ENCODE assay signal across 14 mouse cellular contexts in the genomic region with DNA sequence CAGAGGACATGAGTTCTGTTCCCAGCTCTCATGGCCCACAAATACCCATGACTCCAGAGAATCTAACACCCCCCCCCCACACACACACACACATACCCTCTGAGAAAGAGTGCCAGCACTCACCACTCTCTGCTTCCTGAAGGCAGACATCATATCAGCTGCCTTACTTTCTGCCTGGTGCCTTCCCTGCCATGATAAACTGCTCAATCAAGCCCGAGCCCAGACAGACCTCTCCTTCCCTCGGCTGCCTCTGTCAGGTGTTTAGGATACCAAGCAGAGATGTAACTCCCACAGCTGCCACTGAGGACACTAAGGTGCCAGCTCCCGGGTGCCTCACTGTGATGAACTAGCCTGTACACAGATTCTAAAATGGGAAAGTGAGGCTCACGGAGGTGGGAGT. TPM values are rescaled to one million over a fixed set of nuclear protein-coding genes. Genes with fewer than 3 reads are reported as not detected.
DNase-seq lines count a peak whose midpoint lies in the region; ATAC-seq and TF ChIP-seq lines count a peak whose summit lies in the region.
"Had no signal": no experiment of that assay in that cellular context is flagged by ENCODE, and none has a peak within 500 bp of the region (broad histone marks: within the 10 kb centered on the region; RNA-seq: fewer than 3 reads in every experiment).

No protein-coding gene starts in this region.

- no peaks in the 10 kb centered on the region for H3K27me3 ChIP-seq in embryonic facial prominence, embryonic 15.5 days
- no peaks in the 10 kb centered on the region for H3K27me3 ChIP-seq in liver, embryonic 15.5 days
- H3K27me3 ChIP-seq: limb, embryonic 12.5 days had no signal

- H3K4me2 ChIP-seq in embryonic facial prominence, embryonic 15.5 days (replicated peaks): no peak overlapping the region
- H3K4me2 ChIP-seq in liver, embryonic 15.5 days: peak overlapping the region; percentile 66
- H3K4me2 ChIP-seq: limb, embryonic 12.5 days had no signal

- no peaks in the 10 kb centered on the region for H3K36me3 ChIP-seq in embryonic facial prominence, embryonic 15.5 days
- no peaks in the 10 kb centered on the region for H3K36me3 ChIP-seq in liver, embryonic 15.5 days (replicated peaks)
- H3K36me3 ChIP-seq: limb, embryonic 12.5 days had no signal

- DNase-seq in gastrocnemius, adult 2 months: no peak
- DNase-seq in gastrocnemius, postnatal 4 days (ENCODE audit: low spot score in 2 of 2): no peak
- DNase-seq in left cerebral cortex, adult 2 months (ENCODE audit: extremely low spot score in 1 of 2, low spot score in 2 of 2): no peak
- DNase-seq in left cerebral cortex, adult 18-20 months (ENCODE audit: low spot score in 2 of 2): no peak
- DNase-seq in cerebellum, postnatal 36 days: no peak
- DNase-seq: adrenal gland, postnatal 10 days; B cell, adult 2 months; cerebellum, adult 8-10 months; heart, postnatal 4 days had no signal

- TF ChIP-seq CTCF in gastrocnemius, adult 2 months (IDR thresholded peaks at IDR 0.05): no peak
- TF ChIP-seq CTCF in left cerebral cortex, adult 2 months (IDR thresholded peaks at IDR 0.05): no peak

- ATAC-seq in embryonic facial prominence, embryonic 15.5 days (ENCODE audit: insufficient number of reproducible peaks, low FRiP score, low TSS enrichment, low read depth): no peak
- peak; percentile 42 for ATAC-seq in liver, embryonic 15.5 days (ENCODE audit: insufficient read depth)
- no peak for ATAC-seq in frontal cortex, adult (ENCODE audit: low TSS enrichment)

- WGBS in embryonic facial prominence, embryonic 15.5 days: 77% methylated on average over 4 of the region's 4 CpGs
- WGBS in liver, embryonic 15.5 days (ENCODE audit: insufficient replicate concordance): 14% methylated on average over 4 of the region's 4 CpGs

- H3K4me3 ChIP-seq in gastrocnemius, adult 2 months: no peak overlapping the region
- H3K4me3 ChIP-seq in left cerebral cortex, adult 2 months: no peak overlapping the region
- no peak overlapping the region for H3K4me3 ChIP-seq in embryonic facial prominence, embryonic 15.5 days (replicated peaks)
- no peak overlapping the region; the same call in 1 of the 2 replicates for H3K4me3 ChIP-seq in liver, embryonic 15.5 days (replicated peaks)
- H3K4me3 ChIP-seq: limb, embryonic 12.5 days had no signal

- intact Hi-C loops in gastrocnemius, adult 2 months (cut with DNase I): no loop called here
- intact Hi-C loops in left cerebral cortex, adult 2 months (cut with DNase I): no loop called here

- H3K9me3 ChIP-seq in embryonic facial prominence, embryonic 15.5 days (replicated peaks): no peaks in the 10 kb centered on the region
- H3K9me3 ChIP-seq in liver, embryonic 15.5 days (replicated peaks): no peaks in the 10 kb centered on the region
- H3K9me3 ChIP-seq: limb, embryonic 12.5 days had no signal

- no peak overlapping the region for H3K9ac ChIP-seq in embryonic facial prominence, embryonic 15.5 days
- H3K9ac ChIP-seq in liver, embryonic 15.5 days: peak overlapping the region; percentile 41
- H3K9ac ChIP-seq: limb, embryonic 12.5 days had no signal

- H3K27ac ChIP-seq in gastrocnemius, adult 2 months: peak overlapping the region; percentile 24
- peak overlapping the region; percentile 60 for H3K27ac ChIP-seq in left cerebral cortex, adult 2 months
- H3K27ac ChIP-seq in embryonic facial prominence, embryonic 15.5 days (replicated peaks): 0 out of 2 replicates have a peak overlapping the region, but pooled peaks have one; percentile 35
- peak overlapping the region; percentile 91 for H3K27ac ChIP-seq in liver, embryonic 15.5 days (replicated peaks)
- H3K27ac ChIP-seq: limb, embryonic 12.5 days had no signal

- peaks cover 73% of the 10 kb centered on the region for H3K4me1 ChIP-seq in embryonic facial prominence, embryonic 15.5 days
- H3K4me1 ChIP-seq in liver, embryonic 15.5 days (replicated peaks): peaks cover 92% of the 10 kb centered on the region

RNA-seq across cellular contexts. Expression of a gene that starts 13.5 kb away (rescaled TPM):
- 10 to 100 TPM; 13.0 to 13.1 TPM for total RNA-seq in gastrocnemius, adult 2 months (2021)
- 10 to 100 TPM; 43.0 to 44.1 TPM for total RNA-seq in gastrocnemius, postnatal 4 days (2021)
- total RNA-seq in left cerebral cortex, adult 2 months (2021): 10 to 100 TPM; 74.9 to 78.9 TPM
- total RNA-seq in left cerebral cortex, adult 18-20 months (2021): 10 to 100 TPM; 67.8 to 80.1 TPM
- polyA plus RNA-seq in embryonic facial prominence, embryonic 15.5 days (2015; fragmentation: Nextera tagmentation; extraction: Ambion mirVana): 32.8 and 34.1 TPM in 2 replicates
- 5.6 and 6.6 TPM in 2 replicates for polyA plus RNA-seq in liver, embryonic 15.5 days (2015; fragmentation: Nextera tagmentation; extraction: Ambion mirVana)

RNA-seq across cellular contexts. Expression of a gene that starts 13.5 kb away (rescaled TPM):
- total RNA-seq in gastrocnemius, adult 2 months (2021): 1 to 10 TPM; 2.4 to 3.2 TPM
- total RNA-seq in gastrocnemius, postnatal 4 days (2021): 10 to 100 TPM; 11.9 to 12.4 TPM
- total RNA-seq in left cerebral cortex, adult 2 months (2021): 1 to 10 TPM; 8.2 to 9.8 TPM
- 1 to 10 TPM; 8.6 to 8.8 TPM for total RNA-seq in left cerebral cortex, adult 18-20 months (2021)
- polyA plus RNA-seq in embryonic facial prominence, embryonic 15.5 days (2015; fragmentation: Nextera tagmentation; extraction: Ambion mirVana): 37.4 and 39.3 TPM in 2 replicates
- 17.9 and 19.2 TPM in 2 replicates for polyA plus RNA-seq in liver, embryonic 15.5 days (2015; fragmentation: Nextera tagmentation; extraction: Ambion mirVana)

RNA-seq across cellular contexts. Expression of a gene that starts 37.4 kb away (rescaled TPM):
- not detected for total RNA-seq in gastrocnemius, adult 2 months (2021)
- not detected for total RNA-seq in gastrocnemius, postnatal 4 days (2021)
- total RNA-seq in left cerebral cortex, adult 2 months (2021): under 1 TPM in 1 of 2 experiments, not detected in 1; 0.30 TPM
- under 1 TPM in 1 of 2 experiments, not detected in 1; 0.28 TPM for total RNA-seq in left cerebral cortex, adult 18-20 months (2021)
- 2.6 and 4.6 TPM in 2 replicates for polyA plus RNA-seq in embryonic facial prominence, embryonic 15.5 days (2015; fragmentation: Nextera tagmentation; extraction: Ambion mirVana)
- polyA plus RNA-seq in liver, embryonic 15.5 days (2015; fragmentation: Nextera tagmentation; extraction: Ambion mirVana): not detected in 2 replicates
- total RNA-seq: adrenal gland, postnatal 10 days; heart, postnatal 4 days had no signal
- polyA plus RNA-seq: limb, embryonic 12.5 days had no signal

RNA-seq across cellular contexts. Expression of a gene that starts 43.8 kb away (rescaled TPM):
- total RNA-seq in gastrocnemius, adult 2 months (2021): not detected
- total RNA-seq in gastrocnemius, postnatal 4 days (2021): not detected
- total RNA-seq in left cerebral cortex, adult 2 months (2021): not detected
- not detected for total RNA-seq in left cerebral cortex, adult 18-20 months (2021)
- not detected in 2 replicates for polyA plus RNA-seq in embryonic facial prominence, embryonic 15.5 days (2015; fragmentation: Nextera tagmentation; extraction: Ambion mirVana)
- 0.68 TPM in 1 of 2 replicates, not detected in the other for polyA plus RNA-seq in liver, embryonic 15.5 days (2015; fragmentation: Nextera tagmentation; extraction: Ambion mirVana)
- total RNA-seq: adrenal gland, postnatal 10 days; heart, postnatal 4 days had no signal
- polyA plus RNA-seq: limb, embryonic 12.5 days had no signal

RNA-seq across cellular contexts. Expression of a gene that starts 46.7 kb away (rescaled TPM):
- total RNA-seq in gastrocnemius, adult 2 months (2021): not detected
- total RNA-seq in gastrocnemius, postnatal 4 days (2021): not detected
- 1 to 10 TPM; 1.4 to 2.5 TPM for total RNA-seq in left cerebral cortex, adult 2 months (2021)
- total RNA-seq in left cerebral cortex, adult 18-20 months (2021): 1 to 10 TPM; 2.2 to 2.4 TPM
- polyA plus RNA-seq in embryonic facial prominence, embryonic 15.5 days (2015; fragmentation: Nextera tagmentation; extraction: Ambion mirVana): 1.3 and 1.9 TPM in 2 replicates
- not detected in 2 replicates for polyA plus RNA-seq in liver, embryonic 15.5 days (2015; fragmentation: Nextera tagmentation; extraction: Ambion mirVana)
- total RNA-seq: adrenal gland, postnatal 10 days; heart, postnatal 4 days had no signal
- polyA plus RNA-seq: large intestine, adult 2 months; limb, embryonic 12.5 days had no signal

Comparison
In these comparisons a context has a peak if more than half of its experiments do, and no peak if none do; other contexts are left out.
1. H3K27ac ChIP-seq: peak in every context shown above with its lines; median percentile 91 in liver, embryonic 15.5 days; 60 in left cerebral cortex, adult 2 months; 35 in embryonic facial prominence, embryonic 15.5 days; 24 in gastrocnemius, adult 2 months.